Mouse (Mus musculus) megakaryocyte-erythroid progenitor cell, adult 5-6 weeks (primary cell): ENCODE results near the gene Gimap3. TPM values are rescaled to one million over a fixed set of nuclear protein-coding genes. Genes with fewer than 3 reads are reported as not detected.
A peak's percentile ranks its signal among the peaks of the same experiment; 100 is the strongest.

Experiments
- ATAC-seq: replicated peaks from 2 replicates; pipeline ENCODE4 v1.8.0; 2016; ENCODE audit warnings: mild to moderate bottlenecking, inconsistent platforms; ENCODE audit not compliant: severe bottlenecking, poor library complexity, low FRiP score, low TSS enrichment
- total RNA-seq, 2 experiments: library from RNA; stranded (forward) in 1 of 2; stranded (reverse) in 1 of 2; fragments of 200-1000, 215-1000 nt in 1 of 2; fragments of >200 nt in 1 of 2; fragmentation: Nextera tagmentation in 1 of 2; gene quantifications; 2 replicates each; pipeline ENCODE4 v1.2.3; 2014 to 2017

The Gimap3 gene
- total RNA-seq (2014; fragmentation: Nextera tagmentation): 6.4 and 19.7 TPM in 2 replicates
- 0.88 and 6.2 TPM in 2 replicates for total RNA-seq (2017)

DNA sequence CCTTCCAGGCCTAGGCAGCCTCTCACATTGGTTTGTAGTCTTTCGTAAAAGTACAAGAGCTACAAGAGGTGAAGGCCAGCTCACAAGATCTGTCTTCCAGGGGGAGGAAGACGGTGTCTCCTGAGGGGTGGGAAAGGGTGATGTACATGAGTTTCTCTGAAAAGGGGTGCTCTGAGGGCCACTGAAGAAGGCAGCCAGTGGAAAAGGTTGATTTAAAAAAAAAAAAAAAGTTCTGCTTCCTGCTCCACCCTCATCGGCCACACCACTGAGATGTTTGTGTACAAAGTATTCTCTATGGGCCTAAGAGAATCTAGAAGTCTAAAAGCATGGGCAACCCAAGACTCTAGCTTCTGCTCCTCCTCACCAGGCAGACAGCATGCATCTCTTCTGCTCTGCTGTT is at the start of gene Gimap3:
TSS of gene Gimap3 (minus strand) at position 156 of the 400 bp plus-strand sequence.
- ATAC-seq: no peak

DNA sequence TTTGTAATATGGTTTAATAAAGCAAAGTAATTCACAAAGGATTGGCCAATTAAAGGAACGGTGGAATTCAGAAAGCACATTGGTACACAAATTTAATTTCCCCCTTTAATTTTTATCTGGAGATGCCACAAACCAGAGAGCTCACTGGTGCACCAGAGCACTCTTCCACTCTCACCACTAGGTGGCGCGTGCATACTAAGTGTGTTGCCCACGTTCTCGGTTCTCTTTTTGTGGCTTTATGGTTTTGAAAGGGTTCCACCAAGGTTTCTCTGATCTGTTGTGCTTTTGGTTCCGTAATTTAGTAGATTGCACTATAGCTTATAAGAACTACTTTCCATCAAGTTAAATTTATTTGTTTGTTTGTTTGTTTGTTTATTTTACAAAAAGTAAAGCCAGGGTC is 47.2 kb upstream of the Gimap3 start:
- ATAC-seq: peak; percentile 90

DNA sequence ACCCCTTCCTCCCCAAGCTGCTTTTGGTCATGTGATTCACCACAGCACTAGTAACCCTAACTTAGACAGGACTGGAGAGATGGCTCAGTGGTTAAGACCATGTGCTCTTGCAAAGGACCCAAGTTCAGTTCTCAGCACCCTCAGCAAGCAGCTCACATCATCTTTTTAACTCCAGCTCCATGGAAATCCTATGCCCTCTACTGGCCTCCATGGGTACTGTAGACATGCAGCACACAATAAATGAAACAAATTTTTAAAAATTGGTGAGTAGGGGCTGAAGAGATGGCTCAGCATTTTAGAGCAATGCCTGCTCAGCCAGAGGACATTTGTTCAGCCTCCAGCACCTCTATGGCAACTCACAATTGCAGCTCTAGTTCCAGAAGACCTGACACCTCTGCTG is 44.4 kb upstream of the Gimap3 start:
- ATAC-seq: no peak

DNA sequence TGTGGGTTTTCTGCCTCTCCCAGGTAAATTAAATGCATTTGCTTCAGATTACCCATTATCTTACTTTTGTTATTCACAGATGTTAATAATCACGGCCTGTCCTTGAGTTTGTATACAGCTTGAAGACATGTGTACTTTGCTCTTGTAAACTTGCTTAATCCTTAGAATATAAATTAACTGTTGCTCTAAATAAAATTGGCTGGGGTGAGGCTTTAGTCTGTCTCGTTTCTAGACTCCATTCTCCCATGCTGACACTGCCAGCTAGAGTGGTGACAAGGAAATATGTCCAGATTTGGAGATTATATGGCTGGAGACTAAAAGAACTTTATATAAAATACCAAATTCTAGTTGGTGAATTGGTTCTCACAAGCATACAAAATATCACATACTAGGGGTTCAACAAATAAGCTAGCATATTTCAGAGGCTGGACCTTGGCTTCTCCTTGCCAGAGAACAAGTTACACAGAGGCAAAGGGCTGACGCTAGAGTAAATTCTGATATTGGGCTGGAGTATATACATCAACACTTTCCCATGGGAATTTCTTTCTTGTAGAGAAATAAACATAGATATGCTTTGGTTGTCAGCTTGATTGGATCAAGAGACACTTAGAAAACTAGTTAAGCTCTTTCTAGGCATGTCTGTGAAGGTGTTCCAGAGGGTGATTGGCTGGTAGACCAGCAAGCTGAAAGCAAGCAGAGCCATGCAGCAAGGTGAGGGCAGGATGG is 39.0 kb upstream of the Gimap3 start:
- no peak for ATAC-seq

DNA sequence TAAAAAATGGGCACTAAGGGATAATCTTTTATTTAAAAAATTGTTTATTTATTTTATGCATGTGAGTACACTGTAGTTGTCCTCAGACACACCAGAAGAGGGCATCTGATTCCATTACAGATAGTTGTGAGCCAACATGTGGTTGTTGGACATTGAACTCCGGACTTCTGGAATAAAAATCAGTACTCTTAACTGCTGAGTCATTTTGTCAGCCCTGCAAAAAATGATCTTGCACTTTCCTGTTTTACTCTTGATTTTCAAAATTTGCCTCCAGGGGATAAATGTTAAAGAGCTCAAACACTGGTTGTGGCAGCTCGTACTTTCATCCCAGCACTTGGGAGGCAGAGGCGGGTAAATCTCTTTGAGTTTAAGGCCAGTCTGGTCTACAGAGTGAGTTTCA is 36.1 kb upstream of the Gimap3 start:
- no peak for ATAC-seq

DNA sequence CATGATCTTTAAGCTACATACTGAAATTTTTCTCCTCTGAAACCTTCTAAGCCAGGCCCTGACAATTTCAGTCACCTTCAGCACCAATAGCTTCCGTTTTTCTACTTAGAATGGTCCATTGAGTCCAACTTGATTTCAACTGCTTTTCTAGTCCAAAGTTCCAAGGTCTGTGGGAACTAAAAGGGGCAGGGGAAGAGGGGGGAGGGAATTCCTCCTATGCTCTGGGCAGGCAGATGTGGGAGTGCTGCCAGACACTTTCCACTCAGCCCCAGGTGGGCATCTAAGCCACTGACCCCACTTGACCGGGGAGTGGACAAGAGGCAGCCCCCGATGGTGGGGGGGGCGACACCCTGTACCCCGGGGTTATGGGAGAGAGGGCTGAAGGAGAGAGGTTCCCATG is 33.7 kb upstream of the Gimap3 start:
- ATAC-seq: no peak

DNA sequence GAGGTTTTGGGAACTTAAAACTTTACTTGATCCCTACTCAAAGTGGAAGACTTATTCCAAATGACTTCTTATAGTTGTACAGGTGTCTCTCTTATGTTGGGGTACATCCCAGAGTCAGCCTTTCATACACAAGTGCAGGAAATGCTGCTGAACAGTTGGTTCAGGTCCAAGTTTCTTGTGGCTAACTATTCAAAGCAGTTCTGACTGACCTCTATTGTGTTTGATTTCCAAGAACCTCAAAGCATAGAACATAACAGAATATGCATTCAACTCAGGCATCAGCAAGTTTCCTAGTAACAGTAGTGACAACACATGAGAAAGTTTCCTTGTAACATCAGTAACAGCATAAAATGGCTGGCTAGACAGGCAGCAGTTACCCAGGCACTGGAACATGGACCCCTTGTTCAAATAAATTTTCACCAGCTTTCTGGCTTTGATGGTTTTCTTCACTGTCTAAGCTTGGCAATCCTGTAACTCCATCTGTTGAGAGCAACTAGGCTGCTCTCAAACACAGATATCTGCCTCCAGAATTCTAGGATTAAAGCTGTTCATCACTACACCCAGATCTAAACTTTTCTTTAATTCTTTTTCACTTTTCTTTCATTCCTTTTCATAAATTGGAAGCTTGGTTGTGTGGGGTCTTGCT is 32.9 kb upstream of the Gimap3 start:
- ATAC-seq: no peak

DNA sequence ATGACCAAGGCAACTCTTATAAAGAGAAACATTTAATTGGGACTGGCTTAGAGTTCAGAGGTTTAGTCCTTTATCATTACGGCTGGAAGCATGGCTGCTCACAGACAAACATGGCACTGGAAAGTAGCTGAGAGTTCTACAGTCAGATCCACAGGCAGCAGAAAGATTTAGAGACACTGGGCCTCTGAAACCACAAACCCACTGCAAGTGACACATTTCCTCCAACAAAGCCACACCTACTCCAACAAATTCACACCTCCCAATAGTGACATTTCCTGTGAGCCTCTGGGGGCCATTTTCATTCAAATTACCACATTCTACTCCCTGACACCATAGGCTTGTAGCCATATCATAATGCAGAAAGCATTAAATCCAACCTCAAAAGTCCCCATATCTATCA is 31.2 kb upstream of the Gimap3 start:
- ATAC-seq: no peak

DNA sequence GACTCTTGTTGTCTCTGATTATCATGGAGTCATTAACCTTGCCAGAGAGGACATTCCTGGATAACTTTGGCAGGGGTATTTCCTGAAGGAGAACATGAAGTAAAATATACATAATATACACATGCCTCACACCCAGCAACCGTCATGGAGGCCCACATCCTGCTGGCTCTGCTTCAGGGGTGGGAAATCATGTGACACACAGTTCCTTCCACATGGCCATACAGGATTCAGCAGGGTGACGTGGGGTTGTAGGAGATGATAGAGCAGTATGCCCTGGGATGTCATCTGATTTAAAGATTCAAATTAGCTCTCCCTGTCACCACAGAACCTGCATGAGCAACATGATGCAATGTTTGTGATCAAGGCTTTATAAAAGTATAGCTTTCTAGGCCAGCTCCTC is 17.2 kb upstream of the Gimap3 start:
- no peak for ATAC-seq

DNA sequence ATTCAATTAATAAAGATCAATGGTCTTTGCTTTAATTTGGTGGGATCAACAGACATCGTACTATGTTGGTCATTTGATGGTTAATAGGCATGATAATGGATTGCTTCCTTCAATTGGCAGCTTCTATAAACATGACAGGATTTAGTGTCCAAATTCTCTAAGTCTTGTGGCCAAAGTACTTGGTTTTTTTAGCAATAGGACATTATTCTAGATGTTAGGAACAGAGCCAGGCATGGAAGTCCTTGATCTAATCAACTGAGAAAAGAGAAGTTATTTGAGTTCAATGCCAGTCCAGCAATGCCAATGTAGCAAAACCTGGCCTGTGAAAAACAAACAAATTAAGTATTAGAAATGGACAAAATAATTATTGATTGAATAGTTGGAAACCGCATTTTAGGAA is 14.9 kb upstream of the Gimap3 start:
- ATAC-seq: no peak

DNA sequence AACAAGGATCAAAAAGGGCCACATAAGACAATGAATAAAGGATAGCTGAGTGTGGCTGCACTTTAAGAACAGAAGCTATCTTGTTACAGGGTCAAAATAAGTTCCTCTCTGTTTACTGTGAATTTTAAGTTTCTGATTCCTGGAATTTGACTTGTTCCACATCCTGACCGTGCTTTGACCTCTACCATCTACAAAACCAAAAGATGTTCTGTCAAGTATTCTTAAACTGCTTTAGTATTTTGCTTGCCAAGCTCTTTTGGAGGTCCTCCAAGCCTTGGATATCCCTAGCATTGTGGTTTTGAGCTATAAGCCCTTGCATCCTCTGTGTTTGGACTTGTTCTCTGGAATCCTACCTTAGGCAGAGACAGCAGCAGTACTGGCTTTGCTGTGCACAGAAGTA is 14.5 kb upstream of the Gimap3 start:
- no peak for ATAC-seq

DNA sequence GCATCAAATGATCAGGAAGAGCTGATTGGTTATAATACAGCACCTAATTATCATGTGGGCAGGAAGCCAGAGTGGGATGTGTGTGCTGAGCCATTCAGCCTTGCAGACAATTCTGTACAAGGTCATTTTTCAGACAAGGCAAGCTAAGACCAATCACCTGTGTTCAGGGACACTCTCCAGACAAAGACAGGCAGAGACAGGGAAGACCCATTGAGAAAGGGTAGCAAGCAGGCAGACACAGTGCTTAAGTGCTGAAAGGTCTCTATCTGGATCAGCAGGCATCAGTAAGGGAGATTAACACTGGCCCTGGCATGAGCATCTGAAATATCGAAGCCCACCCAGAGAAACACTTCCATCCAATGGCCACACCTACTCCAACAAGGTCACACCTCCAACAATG is 13.8 kb upstream of the Gimap3 start:
- no peak for ATAC-seq

DNA sequence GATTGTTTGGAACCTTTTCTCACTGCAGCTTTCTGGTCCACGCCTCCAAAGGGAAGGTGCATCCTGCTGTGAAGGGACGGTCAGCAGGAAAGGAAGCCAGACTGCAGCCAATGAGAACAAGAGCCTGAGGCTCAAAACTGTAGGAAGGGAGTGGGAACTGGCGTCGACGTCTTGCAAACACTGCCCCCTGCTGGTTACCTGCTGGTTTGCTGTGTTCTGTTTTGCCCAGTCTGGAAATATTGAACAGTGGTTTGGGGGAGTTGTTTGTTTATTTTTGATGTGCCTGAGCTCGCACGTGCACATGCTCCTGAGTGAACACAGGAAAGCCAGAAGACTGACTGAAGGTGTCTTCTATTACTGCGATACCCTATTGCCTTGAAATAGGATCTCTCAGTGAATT is 1.4 kb upstream of the Gimap3 start:
- peak; percentile 89 for ATAC-seq

DNA sequence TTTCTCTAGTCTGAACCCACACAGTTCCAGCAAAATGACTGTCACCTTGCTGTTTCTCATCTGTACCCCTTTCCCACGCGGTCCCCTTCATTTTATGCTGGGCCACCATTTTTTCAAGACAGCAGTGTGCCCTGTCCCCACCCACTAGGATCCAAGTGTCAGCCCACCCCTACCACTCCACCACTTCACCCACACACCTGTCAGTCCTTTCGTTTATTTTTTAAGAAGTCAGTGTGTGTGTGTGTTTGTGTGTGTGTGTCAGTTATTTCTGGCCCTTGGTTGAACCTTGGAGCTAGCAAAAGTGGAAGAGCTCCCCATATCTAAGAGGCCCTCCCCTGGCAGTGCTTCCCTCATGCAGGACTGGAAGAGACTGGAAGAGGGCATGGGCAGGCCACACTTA is 1.7 kb downstream of the Gimap3 start:
- no peak for ATAC-seq

DNA sequence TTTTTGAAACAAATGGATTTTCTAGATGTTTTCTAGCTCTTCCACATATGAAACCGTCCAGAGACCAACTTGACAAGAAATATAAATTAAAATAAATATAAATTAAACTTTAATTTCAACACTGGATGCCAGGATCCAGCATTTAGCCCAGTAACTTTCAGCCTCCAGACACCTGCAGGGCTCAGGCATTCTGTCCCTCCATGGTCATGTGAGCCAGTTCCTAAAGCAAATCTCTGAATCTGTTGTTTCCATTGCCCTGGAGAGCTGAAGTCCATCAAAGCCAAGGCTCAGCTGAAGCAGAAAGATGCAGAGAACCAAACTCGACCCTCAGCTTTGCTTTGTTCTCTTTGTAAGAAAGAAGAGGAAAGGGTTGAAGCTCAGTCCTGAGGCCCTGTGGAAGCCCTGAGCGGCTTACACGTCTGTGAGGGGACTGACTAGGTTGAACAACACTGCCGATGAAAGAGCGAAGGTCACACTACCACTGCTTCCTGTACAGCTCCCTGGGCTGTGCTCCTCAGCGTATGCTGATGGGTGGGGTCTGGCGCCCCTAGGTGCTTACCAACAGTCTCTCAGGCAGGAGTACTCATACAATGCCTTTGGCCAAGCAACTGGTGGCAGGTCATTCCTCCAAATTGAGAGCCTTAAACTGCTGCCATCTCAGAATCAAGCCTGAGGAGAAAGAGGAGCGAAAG is 2.3 kb downstream of the Gimap3 start:
- no peak for ATAC-seq

DNA sequence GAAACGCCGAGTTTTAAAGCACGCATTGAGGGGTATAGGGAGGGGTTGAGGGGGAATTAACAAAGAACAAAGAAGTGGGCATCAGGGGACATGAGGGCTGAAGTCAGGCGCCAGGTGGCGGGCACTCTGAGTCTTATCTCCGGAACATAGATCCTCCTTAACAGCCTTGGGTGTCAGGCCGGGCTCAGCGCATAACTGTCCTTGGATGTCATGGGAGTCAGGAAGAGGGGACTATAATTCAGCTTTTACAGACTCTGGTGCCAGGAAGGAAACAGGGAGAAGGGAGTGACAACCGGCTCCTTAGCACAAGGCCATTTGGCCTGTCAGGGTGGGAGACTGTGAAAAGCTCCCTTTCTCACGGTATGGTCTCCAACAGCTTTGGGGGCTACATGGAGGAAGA is 6.2 kb downstream of the Gimap3 start:
- ATAC-seq: no peak

DNA sequence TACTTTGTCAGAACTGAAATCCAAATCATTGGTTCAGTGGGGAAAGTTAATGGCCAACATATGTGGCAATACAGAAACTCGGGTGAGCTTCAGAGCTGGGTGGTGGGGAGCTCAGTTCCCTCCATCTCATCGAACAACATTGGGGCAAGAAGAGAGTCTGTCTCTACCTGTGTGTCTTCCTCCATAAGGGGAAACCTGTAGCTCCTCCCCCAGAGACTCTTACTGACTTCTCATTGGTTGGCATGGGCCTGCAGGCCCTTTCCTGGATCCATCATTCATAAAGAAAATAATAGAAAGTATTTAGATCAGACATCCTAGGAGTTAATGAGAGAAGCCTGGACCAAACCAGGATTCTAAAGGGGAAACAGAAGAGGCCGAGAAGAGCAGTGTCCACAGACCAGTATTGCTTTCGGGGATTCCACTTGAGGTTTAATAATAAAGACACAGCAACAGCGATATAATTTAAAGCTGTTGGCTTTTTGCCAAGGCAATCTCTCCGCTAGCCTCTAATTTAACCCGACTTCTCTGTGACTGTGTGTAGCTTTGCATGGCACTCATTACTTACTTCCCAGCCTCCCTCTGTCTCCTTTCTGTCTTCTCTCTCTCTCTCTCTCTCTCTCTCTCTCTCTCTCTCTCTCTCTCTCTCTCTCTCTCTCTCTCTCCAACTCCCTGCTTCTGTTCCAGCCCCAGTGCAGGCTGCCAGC is 6.9 kb downstream of the Gimap3 start:
- no peak for ATAC-seq

DNA sequence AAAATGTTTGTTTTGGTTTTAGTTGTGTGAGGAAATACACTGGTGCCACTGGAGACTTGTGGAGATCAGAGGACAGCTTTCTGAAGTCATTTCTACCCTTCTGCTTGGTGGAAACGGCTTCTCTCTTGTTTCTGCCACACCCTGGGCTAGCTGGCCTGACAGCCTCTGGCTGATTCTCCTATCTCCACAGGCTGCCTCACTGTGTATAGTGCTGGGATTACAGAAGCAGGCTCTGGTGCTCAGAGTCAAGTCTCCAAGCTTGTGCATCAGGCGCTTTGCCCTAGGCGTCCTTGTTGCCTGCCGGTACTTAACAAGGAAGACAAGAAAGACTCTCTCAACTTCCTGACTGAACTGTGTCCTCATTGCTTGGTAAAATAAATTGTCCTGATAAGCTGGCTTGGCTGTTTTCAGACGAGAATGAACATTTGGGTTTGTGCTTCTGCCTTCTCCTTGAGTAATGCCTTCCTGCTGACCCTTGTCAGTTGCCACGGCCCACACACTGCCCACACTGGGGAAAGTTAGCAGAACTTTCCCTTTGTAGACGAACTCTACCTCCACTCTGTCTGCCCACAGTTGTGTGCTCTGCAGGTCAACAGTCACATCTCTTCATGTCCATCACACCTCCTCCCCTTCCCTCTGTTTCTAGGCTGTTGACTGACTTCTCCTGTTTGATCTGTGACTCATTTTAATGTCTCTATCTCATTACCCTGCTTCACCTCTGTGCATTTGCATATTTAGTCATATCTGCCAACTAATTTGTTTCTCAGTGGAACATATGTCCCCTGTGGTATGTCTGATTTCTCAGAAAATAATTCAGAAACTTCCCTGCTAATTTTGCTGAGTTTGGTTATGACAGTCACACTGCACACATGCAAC is 23.3 kb downstream of the Gimap3 start:
- ATAC-seq: 0 out of 2 replicates have a peak, but pooled peaks have one; percentile 45
